ENCODE assay signal across 11 mouse cellular contexts in genomic region chr16:36468862-36469261, GRCm38 (mm10). TPM values are rescaled to one million over a fixed set of nuclear protein-coding genes. Genes with fewer than 3 reads are reported as not detected.
DNase-seq lines count a peak whose midpoint lies in the region; ATAC-seq and TF ChIP-seq lines count a peak whose summit lies in the region.
"Had no signal": no experiment of that assay in that cellular context is flagged by ENCODE, and none has a peak within 500 bp of the region (broad histone marks: within the 10 kb centered on the region; RNA-seq: fewer than 3 reads in every experiment).

No protein-coding gene starts in this region.

- H3K36me3 ChIP-seq in liver, adult 2 months (ENCODE audit: control insufficient read depth, insufficient read depth, low read length), result no peaks in the 10 kb centered on the region
- H3K36me3 ChIP-seq in liver, embryonic 11.5 days (ENCODE audit: control insufficient read depth, insufficient read depth, low read length), result no peaks in the 10 kb centered on the region
- no peaks in the 10 kb centered on the region for H3K36me3 ChIP-seq in kidney, embryonic 16.5 days (ENCODE audit: insufficient read depth, low read length)

- H3K4me3 ChIP-seq in liver, adult 2 months (ENCODE audit: insufficient read depth, low read depth, low read length), result no peak overlapping the region
- no peak overlapping the region for H3K4me3 ChIP-seq in liver, embryonic 11.5 days (ENCODE audit: low read depth, low read length)
- no peak overlapping the region for H3K4me3 ChIP-seq in kidney, embryonic 16.5 days (ENCODE audit: low read length)

- no peaks in the 10 kb centered on the region for H3K9me3 ChIP-seq in liver, embryonic 11.5 days (ENCODE audit: control insufficient read depth, low read length)
- 0 out of 2 replicates have a peak, but pooled peaks cover 4% of the 10 kb centered on the region for H3K9me3 ChIP-seq in kidney, embryonic 16.5 days (ENCODE audit: low read length)

- TF ChIP-seq CTCF in liver, adult 2 months (IDR thresholded peaks at IDR 0.05; ENCODE audit: low read depth, low read length), result peak; percentile 51

- no peak overlapping the region for H3K4me2 ChIP-seq in liver, embryonic 11.5 days
- no peak overlapping the region for H3K4me2 ChIP-seq in kidney, embryonic 16.5 days (replicated peaks; ENCODE audit: low read depth, low read length)

- no peaks in the 10 kb centered on the region for H3K27me3 ChIP-seq in liver, adult 2 months (ENCODE audit: control insufficient read depth, insufficient read depth, low read length)
- H3K27me3 ChIP-seq in liver, embryonic 11.5 days (replicated peaks; ENCODE audit: control insufficient read depth, insufficient read depth, low read length), result no peaks in the 10 kb centered on the region
- H3K27me3 ChIP-seq in kidney, embryonic 16.5 days (ENCODE audit: insufficient read depth, low read length), result no peaks in the 10 kb centered on the region

- TF ChIP-seq POLR2A in liver, adult 2 months (IDR thresholded peaks at IDR 0.05; ENCODE audit: extremely low read depth, insufficient read depth, low read length), result no peak

- 0 out of 2 replicates have a peak, but pooled peaks cover 1% of the 10 kb centered on the region for H3K4me1 ChIP-seq in liver, adult 2 months (ENCODE audit: control insufficient read depth, insufficient read depth, low read length)
- H3K4me1 ChIP-seq in liver, embryonic 11.5 days (replicated peaks; ENCODE audit: control insufficient read depth, insufficient read depth, low read length), result no peaks in the 10 kb centered on the region
- no peaks in the 10 kb centered on the region for H3K4me1 ChIP-seq in kidney, embryonic 16.5 days (ENCODE audit: insufficient read depth, low read length)

- no peak overlapping the region for H3K9ac ChIP-seq in liver, adult 2 months (ENCODE audit: low read depth, low read length)
- no peak overlapping the region for H3K9ac ChIP-seq in liver, embryonic 11.5 days (ENCODE audit: low read depth, low read length)
- no peak overlapping the region for H3K9ac ChIP-seq in kidney, embryonic 16.5 days (replicated peaks; ENCODE audit: low read length)

- no peaks in the 10 kb centered on the region for H3K79me2 ChIP-seq in liver, adult 2 months (ENCODE audit: control insufficient read depth, insufficient read depth, low read length)

- H3K27ac ChIP-seq in liver, adult 2 months (replicated peaks; ENCODE audit: insufficient read depth, low read depth, low read length), result no peak overlapping the region
- H3K27ac ChIP-seq in liver, embryonic 11.5 days (ENCODE audit: low read depth, low read length), result no peak overlapping the region
- no peak overlapping the region for H3K27ac ChIP-seq in kidney, embryonic 16.5 days (ENCODE audit: low read length)

- WGBS in liver, adult 2 months, result 68% methylated on average over 4 of the region's 4 CpGs
- 68% methylated on average over 4 of the region's 4 CpGs for WGBS in liver, embryonic 11.5 days
- WGBS in kidney, embryonic 16.5 days, result 71% methylated on average over 4 of the region's 4 CpGs

- ATAC-seq in cerebellum, adult (ENCODE audit: insufficient number of reproducible peaks, low FRiP score, low TSS enrichment), result no peak
- ATAC-seq in liver, embryonic 11.5 days (replicated peaks; ENCODE audit: low FRiP score), result no peak
- no peak for ATAC-seq in kidney, embryonic 16.5 days (ENCODE audit: low FRiP score, low TSS enrichment)

- peak; percentile 6 to 14 for DNase-seq in cerebellum, postnatal 14 days
- peak; percentile 6 for DNase-seq in liver, adult 2 months (ENCODE audit: extremely low read depth, low read depth, low spot score)
- no peak for DNase-seq in liver, embryonic 11.5 days (ENCODE audit: low spot score)
- peak; percentile 48 for DNase-seq in A20 (ENCODE audit: low read depth, low spot score)
- peak; percentile 8 for DNase-seq in c-Kit-negative CD71-positive TER-119-positive erythroid progenitor cells, embryonic 14.5 days (ENCODE audit: low read depth, low spot score)
- no peak for DNase-seq in ovary, adult 18-20 months (ENCODE audit: low spot score)

RNA-seq across cellular contexts. Expression of gene Stfa3, which starts 13.7 kb away (rescaled TPM):
- total RNA-seq in liver, adult 2 months (2014; rRNA removed), result not detected in 2 replicates
- polyA plus RNA-seq in liver, adult 2 months (2012; rRNA removed), result not detected in 2 replicates
- polyA plus RNA-seq in liver, embryonic 11.5 days (2014; fragmentation: Nextera tagmentation; extraction: Ambion mirVana), result 4.7 and 7.4 TPM in 2 replicates
- 0.85 and 0.91 TPM in 2 replicates for polyA plus RNA-seq in kidney, embryonic 16.5 days (2015; fragmentation: Nextera tagmentation; extraction: Ambion mirVana)
- total RNA-seq: left cerebral cortex, adult 8-10 months had no signal
- polyA plus RNA-seq: gonadal fat pad, adult 2 months; neural tube, embryonic 11.5 days had no signal

Comparison
In these comparisons a context has a peak if more than half of its experiments do, and no peak if none do; other contexts are left out.
1. DNase-seq: peak in cerebellum, postnatal 14 days (2 of 2), liver, adult 2 months (single experiment), A20 (single experiment) and c-Kit-negative CD71-positive TER-119-positive erythroid progenitor cells, embryonic 14.5 days (single experiment); none in liver, embryonic 11.5 days (single experiment) and ovary, adult 18-20 months (single experiment).